Mouse (Mus musculus) neural tube, embryonic 12.5 days (tissue): ENCODE data around the gene Tor2a. TPM values are rescaled to one million over a fixed set of nuclear protein-coding genes. Genes with fewer than 3 reads are reported as not detected.

ENCODE experiments used
- ATAC-seq: fragments of 200-750 bp; cut with Nextera tagmentation; 2 replicates; pipeline ENCODE4 v1.8.0; 2017; ENCODE audit warnings: low read depth, mild to moderate bottlenecking, moderate TSS enrichment, moderate library complexity; ENCODE audit not compliant: low FRiP score
- H3K27ac ChIP-seq: fragments of 300-500 bp; sonication (generic); 2 replicates; pipeline ENCODE4 v1.5.1; 2016
- H3K27me3 ChIP-seq: fragments of 300-500 bp; sonication (generic); replicated peaks from 2 replicates; pipeline ENCODE4 v1.6.1; 2016; ENCODE audit warnings: mild to moderate bottlenecking
- H3K36me3 ChIP-seq: fragments of 300-500 bp; sonication (generic); 2 replicates; pipeline ENCODE4 v1.6.1; 2016; ENCODE audit warnings: mild to moderate bottlenecking
- H3K4me1 ChIP-seq: fragments of 300-500 bp; sonication (generic); 2 replicates; pipeline ENCODE4 v1.6.1; 2016
- H3K4me2 ChIP-seq: fragments of 300-500 bp; sonication (generic); replicated peaks from 2 replicates; pipeline ENCODE4 v1.6.1; 2016; ENCODE audit warnings: mild to moderate bottlenecking
- H3K4me3 ChIP-seq: fragments of 300-500 bp; sonication (generic); 2 replicates; pipeline ENCODE4 v1.5.1; 2016
- H3K9ac ChIP-seq: fragments of 300-500 bp; sonication (generic); 2 replicates; pipeline ENCODE4 v1.6.1; 2016; ENCODE audit warnings: mild to moderate bottlenecking
- H3K9me3 ChIP-seq: fragments of 300-500 bp; sonication (generic); 2 replicates; pipeline ENCODE4 v1.6.1; 2016; ENCODE audit warnings: mild to moderate bottlenecking
- WGBS: fragments of 180-500 bp; shearing (Covaris S2); methylation state at CpG from one replicate; pipeline ENCODE4 v1.1.7; 2016; 5-methylcytosine and 5-hydroxymethylcytosine counted together
- polyA plus RNA-seq: library from polyadenylated mRNA; unstranded; fragments of >200 nt; fragmentation: Nextera tagmentation; extraction: Ambion mirVana; gene quantifications from 2 replicates; pipeline ENCODE4 v1.2.1, GENCODE M21; 2016

The Tor2a gene
- polyA plus RNA-seq, 1 experiment from 2014 or later, result 56.1 TPM

DNA sequence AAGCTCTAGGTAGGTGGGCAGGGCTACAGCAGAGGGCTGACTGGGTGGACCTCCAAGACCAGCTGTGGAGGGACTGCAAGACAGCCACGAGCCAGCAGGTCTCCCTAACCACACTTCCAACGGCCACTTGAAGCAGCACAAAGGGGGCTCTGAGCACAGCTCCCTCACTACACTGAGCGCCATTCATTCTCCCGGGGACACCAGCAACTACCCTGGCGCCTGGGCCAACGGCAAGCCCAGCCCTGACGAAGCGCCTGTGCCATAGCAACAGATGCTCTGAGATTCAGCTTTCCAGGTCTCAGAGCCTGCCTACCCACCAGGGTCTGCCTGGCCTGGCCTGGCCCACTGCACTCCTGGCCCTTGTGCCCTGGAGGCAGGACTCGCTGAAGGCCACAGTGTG lies 38.3 kb upstream of the Tor2a start:
- peaks cover 22% of the 10 kb centered on the region for H3K4me1 ChIP-seq
- H3K4me3 ChIP-seq, result no peak overlapping the region
- WGBS, result 47% methylated on average over 9 of the region's 9 CpGs
- no peak overlapping the region for H3K9ac ChIP-seq
- no peaks in the 10 kb centered on the region for H3K9me3 ChIP-seq
- H3K4me2 ChIP-seq, result no peak overlapping the region
- ATAC-seq, result no peak
- no peaks in the 10 kb centered on the region for H3K36me3 ChIP-seq
- H3K27ac ChIP-seq, result no peak overlapping the region
- H3K27me3 ChIP-seq, result no peaks in the 10 kb centered on the region

DNA sequence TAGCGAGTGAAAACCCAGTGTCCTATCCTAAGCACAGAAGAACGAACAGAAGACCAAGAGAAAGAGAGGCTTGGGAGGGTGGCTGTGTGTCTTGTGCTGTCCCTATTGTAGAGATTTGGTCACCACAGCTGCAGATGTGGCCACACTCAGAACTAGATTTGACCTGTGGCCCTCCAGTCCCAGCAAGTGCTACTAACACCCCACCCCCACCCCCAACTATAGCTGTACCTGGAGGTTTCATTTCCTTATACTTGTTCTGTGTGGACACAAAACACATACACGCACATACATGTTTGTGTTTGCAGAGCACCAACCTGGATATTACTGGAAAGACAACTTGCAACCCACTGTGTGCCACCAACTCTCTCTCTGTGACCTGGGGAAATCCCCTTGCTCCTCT lies 37.0 kb upstream of the Tor2a start:
- Histone ChIP-seq H3K36me3 (no peaks in the 10 kb centered on the region), H3K27me3 (no peaks in the 10 kb centered on the region), H3K9me3 (no peaks in the 10 kb centered on the region), H3K4me2 (no peak overlapping the region), H3K9ac (no peak overlapping the region), H3K4me3 (no peak overlapping the region), H3K27ac (no peak overlapping the region), H3K4me1 (peaks cover 11% of the 10 kb centered on the region)
- no peak for ATAC-seq
- WGBS, result 86% methylated on average over 3 of the region's 3 CpGs

DNA sequence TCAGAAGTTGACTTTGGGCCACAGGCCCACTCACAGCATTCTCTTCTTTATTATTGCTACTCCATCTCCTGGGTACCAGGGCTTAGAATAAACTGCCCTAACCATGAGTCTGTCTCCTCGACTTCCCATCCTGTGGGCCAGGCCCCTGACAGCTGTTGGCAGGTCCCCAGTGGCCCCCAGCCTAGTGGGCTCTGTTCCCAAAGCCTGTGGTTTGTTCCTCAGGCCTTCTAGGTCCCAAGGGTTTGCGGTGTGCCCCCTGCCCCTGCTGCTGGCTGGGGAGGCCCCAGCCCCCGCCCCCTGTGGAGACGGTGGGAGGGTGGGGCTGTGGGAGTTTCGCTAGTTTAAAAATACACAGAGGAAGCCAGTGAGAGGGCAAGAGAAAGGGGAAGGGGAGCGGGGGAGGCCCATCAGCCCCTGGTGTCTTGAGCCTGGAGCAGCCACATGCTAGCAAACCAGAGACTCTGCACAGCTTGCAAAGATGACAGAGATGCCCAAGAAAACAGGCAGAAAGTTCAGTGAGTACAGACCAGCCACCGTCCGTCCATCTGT lies 36.3 kb upstream of the Tor2a start, which contains the start of gene Sh2d3c:
Sh2d3c (plus strand) TSS at position 375 of the 549 bp plus-strand sequence.
- WGBS, result 61% methylated on average over 8 of the region's 8 CpGs
- ATAC-seq, result no peak
- Histone ChIP-seq H3K36me3 (no peaks in the 10 kb centered on the region), H3K9ac (no peak within 1 kb of the TSS), H3K9me3 (no peaks in the 10 kb centered on the region), H3K4me3 (no peak within 1 kb of the TSS), H3K27ac (no peak within 1 kb of the TSS), H3K4me2 (no peak within 1 kb of the TSS; the same call in 1 of the 2 replicates), H3K4me1 (peaks cover 11% of the 10 kb centered on the region), H3K27me3 (no peaks in the 10 kb centered on the region)

DNA sequence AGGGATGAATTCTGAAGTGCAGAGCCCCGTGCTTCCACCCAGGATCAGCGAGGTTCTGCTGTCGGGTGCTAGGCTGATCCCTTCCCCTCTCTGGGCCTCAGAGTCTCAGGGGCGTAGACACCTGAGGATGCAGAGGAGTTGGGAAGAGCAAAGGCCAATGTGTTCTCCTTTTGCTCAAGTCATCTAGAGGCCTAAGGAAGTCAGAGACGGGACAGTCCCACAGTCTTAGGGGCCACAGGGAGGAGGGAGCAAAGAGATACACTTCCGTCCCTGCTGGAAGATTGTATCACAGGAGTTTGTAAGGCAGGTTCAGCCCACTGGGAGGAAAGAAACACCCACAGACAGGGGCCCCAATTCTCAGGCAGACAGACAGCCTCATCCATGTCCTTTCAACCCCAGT lies 35.0 kb upstream of the Tor2a start:
- Histone ChIP-seq H3K9me3 (no peaks in the 10 kb centered on the region), H3K36me3 (no peaks in the 10 kb centered on the region), H3K4me3 (no peak overlapping the region), H3K27me3 (no peaks in the 10 kb centered on the region), H3K9ac (no peak overlapping the region), H3K4me2 (no peak overlapping the region), H3K27ac (0 out of 2 replicates have a peak overlapping the region, but pooled peaks have one; percentile 4), H3K4me1 (peaks cover 12% of the 10 kb centered on the region)
- no peak for ATAC-seq
- WGBS, result 59% methylated on average over 6 of the region's 6 CpGs

DNA sequence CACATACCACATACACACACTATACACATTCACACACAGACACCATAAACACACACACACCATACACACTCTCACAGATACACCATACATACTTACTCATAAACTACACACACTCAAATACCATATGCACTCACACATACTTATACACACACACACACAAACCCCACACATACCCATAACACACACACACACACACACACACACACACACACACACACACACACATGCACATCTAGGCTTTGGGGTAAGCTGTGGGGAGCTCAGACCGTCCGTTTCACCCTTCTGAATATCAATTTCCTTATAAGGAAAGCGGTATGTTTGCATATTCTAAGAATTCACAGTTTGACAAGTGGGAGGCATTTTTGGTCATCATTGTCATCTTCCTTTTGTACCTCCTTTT lies 34.5 kb upstream of the Tor2a start:
- Histone ChIP-seq H3K4me3 (no peak overlapping the region), H3K36me3 (no peaks in the 10 kb centered on the region), H3K4me1 (peaks cover 14% of the 10 kb centered on the region), H3K9ac (no peak overlapping the region), H3K27me3 (no peaks in the 10 kb centered on the region), H3K4me2 (no peak overlapping the region), H3K27ac (no peak overlapping the region), H3K9me3 (no peaks in the 10 kb centered on the region)
- ATAC-seq, result no peak
- WGBS, result 77% methylated on average over 3 of the region's 3 CpGs

DNA sequence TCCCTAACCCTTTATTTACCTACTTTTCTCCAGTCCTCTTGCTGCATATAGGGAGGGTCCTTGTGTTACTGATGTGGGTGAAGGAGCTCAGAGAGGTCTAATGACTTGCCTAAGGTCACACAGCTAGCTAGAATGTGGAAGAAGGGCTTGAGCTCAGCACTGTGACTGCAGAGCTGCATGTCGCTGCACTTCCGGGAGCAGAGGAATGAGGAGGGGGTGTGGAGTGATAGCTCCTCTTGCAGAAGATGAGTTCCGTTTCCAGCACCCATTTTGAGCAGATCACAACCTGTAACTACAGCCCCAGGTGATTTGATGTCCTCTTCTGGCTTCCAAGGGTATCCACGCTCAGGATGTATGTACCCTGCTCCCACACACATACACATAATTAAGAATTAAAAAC lies 32.9 kb upstream of the Tor2a start:
- WGBS, result 85% methylated on average over 4 of the region's 4 CpGs
- no peaks in the 10 kb centered on the region for H3K27me3 ChIP-seq
- H3K27ac ChIP-seq, result no peak overlapping the region
- H3K4me2 ChIP-seq, result no peak overlapping the region
- H3K9me3 ChIP-seq, result no peaks in the 10 kb centered on the region
- peaks cover 9% of the 10 kb centered on the region for H3K4me1 ChIP-seq
- no peak overlapping the region for H3K4me3 ChIP-seq
- no peaks in the 10 kb centered on the region for H3K36me3 ChIP-seq
- H3K9ac ChIP-seq, result no peak overlapping the region
- no peak for ATAC-seq

DNA sequence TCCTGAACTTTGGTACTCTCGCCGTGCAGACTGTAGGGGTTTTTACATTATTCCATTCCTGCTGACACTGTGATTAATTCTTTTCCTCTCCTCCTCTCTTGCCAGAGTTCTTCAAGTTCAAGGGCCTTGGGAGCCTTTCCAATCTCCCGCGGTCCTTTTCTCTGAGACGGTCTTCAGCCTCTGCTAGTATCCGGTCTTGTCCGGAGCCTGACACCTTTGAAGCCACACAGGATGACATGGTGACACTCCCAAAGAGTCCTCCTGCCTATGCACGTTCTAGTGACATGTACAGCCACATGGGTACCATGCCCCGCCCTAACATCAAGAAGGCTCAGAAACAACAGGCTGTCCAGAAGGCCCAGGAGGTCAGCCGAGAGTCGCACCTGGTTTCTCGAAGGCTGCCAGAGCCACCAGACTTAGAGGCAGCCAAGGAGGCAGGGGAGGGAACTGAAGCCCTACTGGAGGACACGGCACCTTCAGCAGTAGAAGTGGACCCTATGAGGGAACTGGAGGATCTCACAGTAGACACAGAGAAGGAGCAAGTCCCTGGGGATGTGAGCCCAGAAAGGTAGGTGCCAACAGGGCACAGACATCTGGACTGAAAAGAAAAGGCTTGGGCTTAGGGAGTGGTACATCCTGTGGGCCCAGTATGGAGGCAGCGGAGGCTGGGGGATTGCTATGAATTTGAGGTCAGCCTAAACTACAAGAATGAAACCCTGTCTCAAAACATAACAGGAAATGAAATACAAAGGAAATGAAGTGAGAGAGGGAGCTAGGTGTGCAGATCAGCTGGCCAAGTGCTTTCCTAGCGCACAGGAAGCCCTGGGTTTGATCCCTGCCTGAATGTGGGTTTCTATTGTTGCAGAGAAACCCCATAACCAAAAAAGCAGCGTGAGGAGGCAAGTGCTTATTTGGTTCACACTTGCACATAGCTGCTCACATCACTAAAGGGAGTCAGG lies 31.9 kb upstream of the Tor2a start:
- H3K4me3 ChIP-seq, result no peak overlapping the region
- no peaks in the 10 kb centered on the region for H3K27me3 ChIP-seq
- no peaks in the 10 kb centered on the region for H3K9me3 ChIP-seq
- no peak overlapping the region for H3K9ac ChIP-seq
- no peak overlapping the region for H3K27ac ChIP-seq
- peaks cover 9% of the 10 kb centered on the region for H3K4me1 ChIP-seq
- ATAC-seq, result no peak
- 78% methylated on average over 16 of the region's 16 CpGs for WGBS
- no peak overlapping the region for H3K4me2 ChIP-seq
- H3K36me3 ChIP-seq, result no peaks in the 10 kb centered on the region

DNA sequence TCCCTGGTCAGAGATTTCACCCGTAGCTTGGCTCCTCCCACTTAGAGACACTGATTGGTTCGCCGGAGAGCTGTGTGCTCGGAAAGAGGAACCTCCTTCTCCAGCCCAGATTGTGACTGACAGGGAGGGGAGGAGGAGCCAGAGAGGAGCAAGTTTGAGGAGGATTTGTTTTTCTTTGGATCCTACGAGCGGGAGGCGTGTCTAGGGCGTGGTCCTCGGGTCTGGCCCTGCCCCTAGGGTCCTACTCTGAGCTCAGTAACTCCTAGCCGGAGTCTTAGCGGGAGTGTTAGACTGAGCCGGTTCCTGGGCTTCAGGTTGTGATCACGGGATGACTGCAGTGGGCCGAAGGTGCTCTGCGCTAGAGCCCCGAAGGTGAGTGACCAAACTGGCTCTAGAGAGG lies 29.6 kb upstream of the Tor2a start:
- H3K27ac ChIP-seq, result no peak overlapping the region
- no peaks in the 10 kb centered on the region for H3K27me3 ChIP-seq
- H3K4me3 ChIP-seq, result peak overlapping the region; percentile 33
- H3K9me3 ChIP-seq, result no peaks in the 10 kb centered on the region
- ATAC-seq, result peak; percentile 94
- H3K9ac ChIP-seq, result peak overlapping the region; percentile 14; the same call in 1 of the 2 replicates
- WGBS, result under 1% methylated on average over 16 of the region's 16 CpGs
- peaks cover 14% of the 10 kb centered on the region; the same call in 1 of the 2 replicates for H3K4me1 ChIP-seq
- H3K36me3 ChIP-seq, result no peaks in the 10 kb centered on the region
- peak overlapping the region; percentile 57 for H3K4me2 ChIP-seq

DNA sequence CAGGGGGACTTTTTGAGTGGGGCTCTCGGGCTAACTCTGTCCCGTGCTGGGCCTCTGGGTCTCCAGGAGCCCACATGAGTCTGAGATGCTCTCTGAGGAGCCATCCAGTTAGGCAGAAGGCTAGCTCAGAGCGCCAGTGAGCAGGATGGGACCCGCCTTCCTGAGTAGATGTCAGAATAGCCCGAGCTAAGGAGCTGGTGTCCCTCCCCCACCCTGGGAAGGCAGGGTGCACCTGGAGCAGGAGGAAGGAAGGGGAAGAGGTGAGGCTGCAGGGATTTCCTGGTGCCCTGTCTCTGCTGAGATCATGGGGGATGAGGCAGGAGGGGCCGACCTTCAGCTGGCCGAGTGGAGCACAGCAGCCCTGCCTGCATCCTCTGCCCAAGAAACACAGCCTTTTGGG lies 28.6 kb upstream of the Tor2a start:
- ATAC-seq, result no peak
- H3K36me3 ChIP-seq, result no peaks in the 10 kb centered on the region
- 49% methylated on average over 7 of the region's 7 CpGs for WGBS
- H3K4me2 ChIP-seq, result peak overlapping the region; percentile 57
- H3K4me1 ChIP-seq, result peaks cover 14% of the 10 kb centered on the region; the same call in 1 of the 2 replicates
- H3K27ac ChIP-seq, result no peak overlapping the region
- no peaks in the 10 kb centered on the region for H3K27me3 ChIP-seq
- H3K9ac ChIP-seq, result no peak overlapping the region
- H3K9me3 ChIP-seq, result no peaks in the 10 kb centered on the region
- H3K4me3 ChIP-seq, result peak overlapping the region; percentile 33; the same call in 1 of the 2 replicates

DNA sequence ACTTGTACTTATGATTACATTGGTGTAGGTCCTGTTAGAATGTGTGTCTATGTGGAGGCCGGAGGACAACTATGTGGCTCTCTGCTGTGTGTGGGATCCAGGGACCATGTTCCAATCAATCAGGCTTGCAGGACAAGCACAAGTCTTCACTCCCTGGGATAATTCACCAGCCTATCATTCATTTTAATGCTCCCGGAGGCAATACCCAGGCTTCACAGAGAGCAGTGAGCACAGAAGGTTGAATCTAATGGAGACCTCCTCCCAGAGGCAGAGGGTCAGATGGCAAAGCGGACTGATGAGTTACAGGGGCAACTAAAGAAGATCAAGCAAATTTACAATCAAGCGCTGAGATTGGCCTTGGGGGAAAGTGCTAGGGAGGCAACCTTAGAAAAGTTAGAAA lies 27.5 kb upstream of the Tor2a start:
- H3K27ac ChIP-seq, result no peak overlapping the region
- peaks cover 17% of the 10 kb centered on the region; the same call in 1 of the 2 replicates for H3K4me1 ChIP-seq
- 57% methylated on average over 4 of the region's 4 CpGs for WGBS
- H3K36me3 ChIP-seq, result no peaks in the 10 kb centered on the region
- H3K4me2 ChIP-seq, result no peak overlapping the region; the same call in 1 of the 2 replicates
- H3K9me3 ChIP-seq, result no peaks in the 10 kb centered on the region
- H3K4me3 ChIP-seq, result no peak overlapping the region
- H3K9ac ChIP-seq, result no peak overlapping the region
- ATAC-seq, result no peak
- no peaks in the 10 kb centered on the region for H3K27me3 ChIP-seq

DNA sequence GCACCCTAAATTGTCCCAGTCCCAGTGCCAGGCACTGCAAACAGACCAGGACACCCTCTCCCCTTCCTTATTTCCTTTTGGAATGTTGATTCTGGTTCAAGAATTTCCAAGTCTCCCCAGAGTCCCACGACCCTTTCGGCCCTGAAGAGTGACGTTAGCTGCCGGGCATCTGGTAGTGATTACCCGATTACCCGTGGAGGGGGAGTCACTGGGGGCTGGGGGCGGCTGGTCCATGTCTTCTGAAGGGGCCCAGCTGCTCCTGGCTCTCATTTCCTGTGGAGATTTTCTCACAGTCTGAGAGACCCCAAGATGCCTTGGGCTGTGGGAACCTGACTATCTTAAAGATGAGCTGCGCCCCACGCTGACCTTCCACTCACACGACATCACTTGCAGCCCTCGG lies 26.2 kb upstream of the Tor2a start:
- no peak for ATAC-seq
- Histone ChIP-seq H3K4me1 (peaks cover 19% of the 10 kb centered on the region; the same call in 1 of the 2 replicates), H3K27ac (no peak overlapping the region; the same call in 1 of the 2 replicates), H3K9ac (0 out of 2 replicates have a peak overlapping the region, but pooled peaks have one; percentile 17), H3K4me2 (peak overlapping the region; percentile 27), H3K36me3 (no peaks in the 10 kb centered on the region), H3K4me3 (no peak overlapping the region), H3K27me3 (no peaks in the 10 kb centered on the region), H3K9me3 (no peaks in the 10 kb centered on the region)
- WGBS, result 54% methylated on average over 11 of the region's 11 CpGs

DNA sequence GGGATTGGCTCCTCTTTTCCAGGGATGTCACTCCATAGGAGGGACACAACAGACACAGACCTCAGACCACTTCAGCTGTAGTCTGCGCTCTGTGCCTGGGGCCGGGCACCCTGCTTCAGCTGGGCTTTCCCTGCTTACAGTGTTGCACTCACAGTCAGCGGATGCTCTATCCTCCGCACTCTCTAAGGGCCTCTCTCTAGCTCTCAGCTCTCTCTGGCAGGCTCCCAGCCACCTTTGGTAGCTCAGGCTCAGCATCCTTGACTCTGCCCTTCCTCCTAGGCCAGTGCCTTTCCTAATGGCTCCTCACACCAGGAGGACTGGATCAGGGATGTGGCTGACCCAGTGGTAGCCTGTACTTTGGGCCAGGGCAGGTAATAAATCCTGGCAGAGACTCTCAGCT lies 25.1 kb upstream of the Tor2a start:
- Histone ChIP-seq H3K27me3 (no peaks in the 10 kb centered on the region), H3K4me2 (no peak overlapping the region), H3K27ac (no peak overlapping the region), H3K4me1 (peaks cover 19% of the 10 kb centered on the region; the same call in 1 of the 2 replicates), H3K36me3 (no peaks in the 10 kb centered on the region), H3K9me3 (no peaks in the 10 kb centered on the region), H3K4me3 (no peak overlapping the region), H3K9ac (no peak overlapping the region)
- ATAC-seq, result no peak
- 78% methylated on average over 4 of the region's 4 CpGs for WGBS
